Mouse (Mus musculus): ENCODE measurements around the gene Crip1.

The Crip1 gene

DNA sequence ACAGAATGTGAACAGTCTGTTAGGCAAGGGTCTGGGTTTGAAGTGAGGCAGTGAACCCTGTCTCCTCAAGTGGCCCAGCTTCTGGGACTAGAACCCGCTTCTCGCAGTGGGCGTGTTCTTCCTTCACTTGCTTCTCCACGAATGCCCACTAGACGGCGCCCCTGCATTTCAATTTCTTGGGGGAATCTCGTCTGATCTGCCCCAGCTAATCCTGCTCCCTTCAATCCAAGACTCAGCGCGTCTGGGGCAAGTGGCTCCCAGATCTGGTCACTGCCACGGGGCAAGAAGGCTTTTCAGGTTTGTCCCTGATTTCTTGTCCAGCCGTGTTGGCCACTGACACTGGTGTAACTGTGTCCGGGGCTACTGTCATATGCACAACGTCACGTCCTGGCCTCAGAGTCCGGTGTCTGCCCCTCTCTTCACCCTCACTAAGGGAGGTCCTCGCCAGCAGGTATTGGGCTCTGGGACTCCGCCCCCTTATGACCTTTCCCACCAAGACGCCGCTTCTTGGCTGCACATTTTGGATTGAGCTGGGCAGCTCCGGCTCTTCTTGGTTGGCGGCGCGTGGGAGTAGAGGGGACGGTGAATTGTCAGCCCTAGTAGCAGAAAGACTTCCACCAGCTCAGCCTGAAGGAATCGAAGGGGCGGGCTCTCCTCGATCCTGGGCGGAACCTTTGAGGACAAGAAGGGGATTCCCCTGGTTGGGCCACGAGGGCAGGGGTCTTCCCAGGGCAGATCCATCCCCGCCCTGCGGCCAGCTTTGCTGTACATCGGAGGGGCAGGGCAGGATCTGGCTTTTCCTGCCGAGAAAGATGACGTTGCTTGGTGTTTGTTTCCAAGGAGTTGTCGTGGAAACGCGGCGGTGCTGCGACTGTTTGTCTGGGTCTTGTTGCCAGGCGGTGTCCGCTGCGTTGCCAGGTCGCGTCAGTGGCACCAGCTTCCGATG is at the start of gene Crip1:
TSS of gene Crip1 (plus strand) at position 205 of the 946 bp plus-strand sequence.
- DNase-seq = peak; percentile 77 to 91

DNA sequence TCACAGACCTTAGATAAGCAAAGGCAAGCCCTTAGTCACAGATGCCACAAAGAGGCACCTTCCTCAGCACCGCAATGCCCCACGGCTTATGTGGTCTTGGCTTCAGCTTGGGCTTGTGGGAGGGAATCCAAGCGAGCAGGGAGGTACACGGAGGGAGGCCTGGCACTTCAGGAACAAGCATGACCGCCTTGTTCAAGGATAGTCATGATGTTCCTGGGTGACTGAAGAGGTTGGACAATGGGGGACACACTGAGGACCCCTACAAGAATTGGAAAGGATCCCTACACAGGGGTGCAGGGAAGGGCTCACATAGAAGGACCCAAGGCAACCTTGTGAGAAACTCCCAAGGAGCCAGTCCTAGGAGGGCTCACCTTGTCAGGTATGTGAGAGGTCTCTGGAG is 49.1 kb upstream of the Crip1 start:
- DNase-seq = no peak

DNA sequence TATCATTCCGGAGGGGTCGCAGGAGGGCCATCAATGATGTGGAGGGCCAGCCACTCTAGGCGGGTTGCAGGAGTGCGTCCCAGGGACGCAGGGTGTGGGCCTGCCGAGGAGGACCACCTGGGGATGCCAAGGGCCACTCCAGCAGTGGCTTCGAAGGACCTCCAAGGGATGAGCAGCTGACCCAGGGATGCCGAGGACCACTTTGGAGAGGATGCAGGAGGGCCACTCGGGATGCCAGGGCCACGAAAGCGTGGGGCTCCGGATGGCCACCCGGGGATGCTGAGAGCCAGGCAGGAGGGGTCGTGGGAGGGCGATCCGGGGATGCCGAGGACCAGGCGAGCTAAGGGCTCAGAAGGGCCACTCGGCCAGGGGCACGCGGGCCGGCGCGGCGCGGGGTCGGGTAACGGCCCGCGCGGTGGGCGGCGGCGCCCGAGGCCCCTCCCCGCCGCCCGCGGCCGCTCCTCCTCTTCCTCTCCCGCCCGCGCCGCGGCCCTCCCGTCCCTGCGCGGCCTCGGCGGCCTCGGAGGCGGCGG is 48.3 kb upstream of the Crip1 start, which contains the start of gene Mta1:
TSS of gene Mta1 (plus strand) at position 530 of the 533 bp plus-strand sequence.
- DNase-seq = peak; percentile 45 to 81

DNA sequence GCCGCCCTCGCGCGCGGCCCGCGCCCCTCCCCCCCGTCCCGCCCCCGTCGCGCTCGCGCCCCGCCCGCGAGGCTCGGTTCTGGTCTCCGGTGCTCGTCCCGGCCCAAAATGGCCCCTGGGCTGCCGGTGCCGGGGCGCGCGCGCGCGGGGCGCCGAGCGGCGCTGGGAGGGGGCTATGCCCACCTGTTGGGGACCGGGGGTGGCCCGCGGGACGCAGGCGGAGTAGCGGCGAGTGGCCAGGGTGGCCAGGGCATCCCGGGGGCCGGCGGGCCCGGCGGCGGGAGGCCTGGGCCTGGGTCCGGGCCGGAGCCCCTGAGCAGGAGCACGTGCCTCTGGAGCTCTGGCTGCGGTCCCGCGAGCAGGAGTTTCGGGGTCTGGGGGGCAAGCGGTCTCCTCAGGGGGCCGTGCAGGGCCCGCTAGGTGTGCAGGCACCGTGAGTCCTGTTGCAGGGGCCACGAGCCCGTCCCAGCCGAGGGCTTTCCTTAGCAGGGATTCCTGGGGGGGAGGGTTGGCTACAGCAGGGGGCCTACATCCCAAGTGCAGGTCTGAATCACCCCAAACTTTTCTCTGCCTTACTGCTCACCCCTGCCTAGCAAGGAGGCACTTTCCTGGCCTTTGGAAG is 47.5 kb upstream of the Crip1 start:
- peak in 1 of 2 experiments; percentile 57 for DNase-seq

DNA sequence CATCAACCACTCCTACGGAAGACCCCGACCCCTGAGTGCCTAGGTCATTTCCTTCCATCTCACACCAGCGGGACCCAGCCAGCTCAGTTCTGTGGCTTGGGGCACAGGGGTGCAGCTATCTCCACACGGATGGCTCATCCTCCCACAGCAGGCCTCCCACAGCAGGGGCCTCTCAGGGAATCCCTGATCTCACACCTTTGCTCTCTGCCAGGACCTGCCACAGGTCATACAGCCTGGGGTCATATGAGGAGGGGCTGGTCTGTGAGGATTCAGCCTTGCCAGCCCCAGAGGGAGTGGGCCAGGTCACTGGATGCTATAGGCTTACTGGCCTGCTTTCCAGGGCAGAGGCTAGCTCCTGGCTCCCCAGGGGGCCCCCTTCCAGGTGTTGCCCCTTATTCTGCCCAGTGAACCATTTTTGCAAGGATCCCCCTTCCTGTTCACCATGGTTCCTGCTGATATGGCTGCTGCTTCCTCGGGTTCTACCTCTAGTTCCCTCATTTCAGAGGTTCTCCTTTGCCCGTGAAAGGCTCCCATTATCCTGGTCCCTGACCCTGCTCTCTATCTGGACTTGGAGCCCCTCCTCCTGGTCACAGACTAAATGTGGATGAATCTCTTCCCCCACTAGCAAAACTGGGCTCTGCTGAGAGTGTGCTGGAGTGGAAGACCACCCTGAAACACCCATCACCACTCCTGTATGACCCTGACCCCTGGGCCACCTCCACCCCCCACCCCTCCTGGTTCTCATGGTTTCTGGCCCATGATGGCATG is 46.5 kb upstream of the Crip1 start:
- DNase-seq = no peak

DNA sequence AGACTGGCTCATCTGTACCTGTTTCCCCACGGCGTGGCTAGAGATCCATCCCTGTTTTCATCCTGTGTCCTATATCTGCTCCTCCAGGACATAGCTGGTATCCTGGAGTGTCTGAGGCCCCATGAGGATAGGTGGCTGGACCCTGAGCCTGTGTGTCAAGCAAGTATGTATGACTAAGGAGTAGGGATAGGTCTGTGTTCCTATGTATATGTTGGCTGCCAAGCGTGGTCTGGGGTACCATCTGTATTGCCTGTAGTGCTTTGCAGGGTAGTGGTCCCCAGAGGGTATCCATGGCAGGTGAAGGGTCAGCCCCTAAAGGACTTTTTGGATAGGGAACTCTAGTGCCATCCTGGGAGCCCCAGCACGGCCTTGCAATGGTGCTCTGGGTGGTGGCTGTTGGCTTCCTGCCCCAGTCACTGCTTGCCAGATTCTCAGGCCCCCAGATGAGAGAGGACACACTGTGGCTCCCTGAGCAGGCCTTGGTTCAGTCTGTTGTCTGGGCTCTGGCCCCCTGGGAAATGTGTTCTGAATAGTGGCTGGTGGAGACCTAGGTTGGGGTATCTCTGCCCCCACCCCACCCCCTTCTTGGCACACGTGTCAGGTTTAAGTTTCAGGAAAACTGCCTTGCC is 45.6 kb upstream of the Crip1 start:
- DNase-seq = peak; percentile 27 to 61

DNA sequence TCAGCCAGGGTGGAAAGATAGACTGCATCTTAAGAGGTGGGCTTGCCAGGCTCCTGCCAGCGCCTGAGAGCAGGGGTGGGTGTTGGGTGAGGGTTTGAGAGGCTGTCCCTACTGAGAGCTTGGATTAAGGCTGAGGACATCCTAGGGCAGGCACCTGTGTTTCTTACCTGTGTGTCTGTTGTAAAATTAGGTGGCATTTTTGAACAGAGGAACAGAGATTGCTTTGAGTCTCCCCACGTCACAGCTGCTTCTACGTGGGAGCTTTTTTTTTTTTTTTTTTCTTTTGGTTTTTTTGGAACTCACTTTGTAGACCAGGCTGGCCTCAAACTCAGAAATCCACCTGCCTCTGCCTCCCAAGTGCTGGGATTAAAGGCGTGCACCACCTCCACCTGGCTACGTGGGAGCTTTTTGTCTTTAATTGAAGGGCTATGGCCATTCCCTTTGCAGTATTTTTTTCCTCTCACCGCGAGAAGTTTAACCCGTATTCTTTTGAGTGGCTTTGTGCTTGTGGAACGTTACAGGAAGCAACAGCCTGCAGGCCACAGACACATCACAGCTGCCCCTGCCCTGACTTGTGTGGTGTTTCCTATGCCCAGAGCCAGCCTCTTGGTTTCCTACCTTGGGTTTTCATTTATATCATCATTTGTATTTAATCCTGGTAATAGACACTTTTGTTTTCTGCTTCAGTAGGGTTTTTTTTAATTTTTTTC is 44.7 kb upstream of the Crip1 start:
- DNase-seq = no peak

DNA sequence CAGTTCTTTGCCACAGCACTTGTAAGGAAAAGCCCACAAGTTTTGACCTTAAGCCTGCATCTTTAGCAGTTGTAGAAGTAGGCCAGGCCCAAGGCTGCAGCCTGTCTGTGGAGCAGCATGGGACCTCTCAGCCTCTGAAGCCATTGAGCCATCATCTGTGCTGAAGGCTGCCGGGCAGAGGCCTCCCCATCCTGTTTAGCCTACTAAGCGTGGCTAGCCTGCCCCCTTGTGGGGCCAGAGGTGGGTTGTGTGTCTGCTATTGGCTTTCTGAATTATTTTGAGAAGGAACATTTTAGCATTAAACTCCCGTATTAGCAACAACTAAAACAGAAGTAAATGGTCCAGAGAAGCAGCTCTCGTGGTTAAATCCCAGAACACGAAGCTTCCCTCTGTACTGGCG is 43.7 kb upstream of the Crip1 start:
- DNase-seq = peak; percentile 56 to 83

DNA sequence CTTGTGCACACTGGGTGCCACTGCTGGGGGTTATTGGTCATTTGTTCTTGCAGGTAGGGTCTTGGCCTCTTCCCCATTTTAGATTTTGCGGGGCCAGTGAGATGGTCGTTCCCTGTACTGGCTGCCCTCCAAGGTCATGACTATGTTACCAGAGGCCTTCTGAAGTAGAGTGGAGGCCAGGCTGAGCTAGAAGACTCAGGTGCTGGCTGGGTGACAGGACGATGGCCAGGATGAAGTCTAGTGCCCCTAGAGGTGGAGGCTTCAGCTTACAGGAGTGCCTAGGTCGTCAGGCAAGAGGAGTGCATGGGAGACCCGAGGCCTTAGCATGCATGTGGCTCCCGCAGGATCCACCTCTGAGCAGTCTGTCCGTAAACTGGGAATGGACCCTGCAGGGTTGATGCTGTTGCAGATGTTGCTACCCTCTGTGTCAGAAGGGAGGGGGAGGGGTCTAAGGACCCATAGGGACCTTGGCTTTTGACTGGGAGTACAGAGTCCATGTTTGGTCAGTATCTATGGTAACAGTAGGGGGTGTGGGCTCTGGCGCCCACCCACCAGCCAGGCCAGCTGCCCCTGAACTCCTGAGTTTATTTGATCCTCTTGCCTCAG is 42.2 kb upstream of the Crip1 start:
- DNase-seq = peak; percentile 29 to 58

DNA sequence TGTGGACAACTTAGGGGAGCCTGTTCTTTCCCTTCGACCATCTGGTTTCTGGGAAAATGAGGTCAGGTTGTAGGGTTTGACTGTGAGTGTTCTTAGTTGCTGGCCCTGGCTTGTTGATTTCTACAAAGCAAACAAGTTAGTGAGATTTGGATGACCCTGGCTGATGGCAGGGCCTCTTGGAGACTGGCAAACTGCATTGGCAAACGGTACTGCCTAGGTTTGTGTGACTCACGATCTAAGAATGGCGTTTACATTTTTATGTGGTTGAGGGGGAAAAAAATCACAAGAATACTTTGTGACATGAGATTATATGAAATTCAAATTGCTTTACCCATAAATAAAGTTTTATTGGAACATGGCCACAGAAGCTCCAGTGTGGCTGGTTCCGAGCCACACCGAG is 39.7 kb upstream of the Crip1 start:
- no peak for DNase-seq

DNA sequence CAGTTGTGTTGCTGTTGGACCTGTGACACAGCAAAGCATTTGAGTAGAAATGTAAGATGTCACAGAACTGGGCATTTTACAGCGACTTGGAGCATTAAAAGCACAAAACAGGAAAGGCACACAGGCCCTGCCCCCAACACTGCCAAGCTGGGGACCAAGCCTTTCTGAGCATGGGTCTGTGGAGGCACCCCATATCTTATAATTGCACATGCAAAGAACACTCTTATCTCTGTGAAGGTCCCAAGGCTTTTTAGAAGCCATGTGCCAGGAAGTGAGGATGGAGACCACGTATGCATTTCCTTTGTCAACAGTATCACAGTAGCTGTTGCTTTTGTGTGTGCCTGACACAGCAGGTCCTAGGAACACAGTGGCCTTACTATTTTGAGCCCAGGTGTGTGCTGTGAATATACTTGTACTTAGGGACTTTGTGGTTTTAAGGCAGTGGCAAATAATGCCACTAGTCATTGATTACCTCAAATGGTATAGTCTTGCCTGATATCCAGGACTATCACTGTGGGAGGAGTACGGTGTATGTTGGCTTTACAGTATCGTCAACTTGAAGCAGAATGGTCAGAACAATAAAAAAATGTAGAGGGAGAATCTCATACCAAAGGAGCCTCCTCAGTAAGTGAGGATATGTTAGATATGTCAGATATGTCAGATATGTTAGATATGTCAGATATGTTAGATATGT is 38.5 kb upstream of the Crip1 start:
- no peak for DNase-seq

DNA sequence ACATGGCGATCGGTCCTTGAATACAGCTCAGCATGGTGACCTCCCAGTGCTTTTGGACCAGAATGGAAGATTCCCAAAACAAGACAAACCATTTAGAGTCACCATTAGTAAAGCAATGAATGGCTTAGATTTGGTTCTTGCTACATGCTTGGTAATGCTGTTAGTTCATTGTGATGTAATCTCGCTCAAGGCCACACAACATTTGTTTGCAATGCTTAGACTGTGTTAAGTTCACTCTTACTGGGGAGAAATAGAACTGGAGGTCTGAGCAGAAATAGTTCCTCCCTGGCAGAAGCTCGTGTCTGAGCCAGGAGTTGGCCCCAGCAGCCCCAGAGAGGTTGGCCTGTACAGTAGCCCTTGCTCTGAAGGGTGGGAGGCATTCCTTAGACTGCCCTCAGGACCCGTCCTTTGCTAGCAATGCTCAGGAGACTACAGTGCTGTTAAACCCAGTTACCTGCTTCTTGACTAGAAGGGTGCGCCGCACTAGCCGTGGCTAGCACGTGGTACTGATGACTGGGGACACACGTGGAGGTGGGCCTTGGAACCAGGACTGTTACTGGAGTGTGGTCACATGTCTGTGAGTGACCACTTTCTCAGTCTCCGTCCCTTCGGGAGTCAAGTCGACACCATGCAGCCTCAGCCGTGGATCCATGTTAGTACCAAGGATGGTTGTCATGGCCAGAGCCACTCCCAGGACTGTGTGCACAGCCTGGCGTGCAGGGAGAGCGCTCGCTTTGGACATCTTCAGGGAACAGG is 37.4 kb upstream of the Crip1 start:
- no peak for DNase-seq

DNA sequence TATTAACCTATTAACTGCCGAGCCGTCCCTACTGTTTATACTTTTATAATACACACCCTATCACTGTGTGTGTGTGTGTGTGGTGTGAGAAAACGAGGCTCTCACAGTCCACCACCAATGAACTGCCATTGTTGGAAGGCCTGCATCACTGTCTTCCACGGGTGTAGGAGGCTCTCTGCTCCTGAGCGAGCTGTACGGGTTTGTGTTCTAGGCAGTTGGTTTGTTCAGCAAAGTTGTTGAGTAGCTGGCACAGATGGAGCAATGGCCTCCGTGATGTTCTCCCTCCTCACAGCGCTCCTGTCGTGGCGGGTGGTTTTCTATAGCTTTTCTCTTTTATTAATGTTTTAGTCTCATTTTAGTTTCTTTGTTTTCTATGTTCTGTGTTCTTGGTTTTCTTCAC is 36.3 kb upstream of the Crip1 start:
- DNase-seq = no peak

DNA sequence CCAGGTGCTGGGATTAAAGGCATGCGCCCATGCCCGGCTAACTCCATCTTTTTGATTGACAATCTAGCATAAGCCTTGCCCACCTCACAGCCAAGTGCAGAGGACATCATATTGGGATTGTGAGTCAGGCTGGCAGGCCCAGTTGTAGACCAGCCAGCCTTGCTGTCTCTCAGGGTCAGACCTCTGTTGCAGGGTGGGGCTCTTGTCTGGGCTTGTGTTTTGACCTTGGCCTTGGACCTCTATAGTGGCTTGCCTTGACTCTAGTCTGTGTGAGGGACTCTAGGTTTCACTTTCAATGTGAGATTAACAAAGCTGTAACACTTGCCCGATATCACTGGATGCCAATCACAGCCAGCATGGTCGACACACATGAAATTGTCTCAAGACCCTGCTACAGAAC is 32.0 kb upstream of the Crip1 start:
- no peak for DNase-seq

DNA sequence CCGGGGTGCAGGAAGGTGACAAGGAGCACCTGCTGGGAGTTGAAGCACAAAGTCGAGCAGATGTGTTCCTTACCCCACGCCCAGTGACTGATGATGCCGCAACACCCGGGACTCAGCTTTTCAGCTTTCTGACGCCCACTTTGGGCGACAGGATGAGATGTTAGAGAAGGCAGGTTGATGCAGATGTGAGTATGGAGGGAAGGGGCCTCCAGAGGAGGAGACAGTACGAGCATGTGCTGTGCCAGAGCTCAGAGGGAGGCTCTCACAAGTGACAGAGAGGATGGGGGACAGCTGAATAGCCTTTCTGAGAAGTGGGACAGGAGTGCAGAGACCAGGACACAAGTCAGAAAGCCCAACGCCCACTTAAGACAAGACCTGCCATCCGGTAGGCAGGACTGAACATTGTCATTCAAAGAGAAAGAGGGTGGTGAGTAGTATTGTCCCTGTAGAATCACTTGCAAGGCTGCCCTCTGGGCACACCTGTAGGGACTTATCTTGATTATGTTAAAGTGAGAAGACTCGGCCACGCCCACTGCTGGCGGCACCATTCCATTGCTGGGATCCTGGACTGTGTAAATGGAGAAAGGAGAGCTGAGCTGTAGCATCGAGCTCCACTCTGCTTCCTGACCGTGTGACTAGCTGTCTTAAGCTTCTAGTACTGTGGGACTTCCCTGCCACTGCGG is 31.1 kb upstream of the Crip1 start:
- DNase-seq = no peak

DNA sequence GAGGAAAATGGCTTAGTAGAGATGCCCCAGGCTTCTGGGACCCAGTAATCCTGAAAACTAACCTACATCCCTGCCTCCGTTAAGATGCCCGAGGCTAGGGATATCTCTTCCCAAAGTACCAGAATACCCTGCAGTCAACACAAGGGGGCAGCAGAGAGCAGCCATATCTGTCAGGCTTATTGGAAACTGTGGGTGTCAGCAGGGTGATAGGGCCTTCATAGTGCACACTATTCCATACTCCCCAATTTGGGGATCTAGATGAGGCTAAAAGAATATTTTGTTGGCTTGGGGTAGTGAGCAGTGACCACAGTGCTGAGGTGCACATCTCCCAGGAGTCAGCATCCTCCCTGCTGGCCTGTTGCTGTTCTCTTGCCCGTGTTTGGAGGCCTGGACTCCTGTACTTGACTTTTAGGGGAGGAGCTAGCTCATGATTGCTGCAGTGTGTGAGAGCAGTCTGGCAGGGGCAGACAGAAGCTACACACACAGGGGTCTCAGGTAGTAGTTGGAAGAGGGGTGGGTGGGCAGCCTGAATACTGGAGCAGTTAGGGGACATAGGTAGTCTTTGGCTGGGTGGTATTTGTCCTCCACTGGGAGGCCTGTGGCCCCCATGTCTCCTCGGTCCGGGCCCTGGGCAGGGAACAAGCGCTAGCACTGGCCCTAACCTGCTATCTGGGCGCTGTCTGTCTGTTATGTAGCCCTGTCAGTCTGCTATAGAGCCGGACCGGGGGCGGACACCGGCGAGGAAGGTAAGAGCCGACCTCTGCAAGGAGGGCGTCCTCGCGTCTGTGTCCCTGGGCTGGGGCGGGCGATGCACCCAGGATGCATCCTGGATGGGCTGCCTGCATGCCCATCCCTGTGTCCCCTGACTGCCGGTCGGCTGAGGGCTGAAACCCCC is 26.4 kb upstream of the Crip1 start:
- DNase-seq = peak; percentile 79 to 92

DNA sequence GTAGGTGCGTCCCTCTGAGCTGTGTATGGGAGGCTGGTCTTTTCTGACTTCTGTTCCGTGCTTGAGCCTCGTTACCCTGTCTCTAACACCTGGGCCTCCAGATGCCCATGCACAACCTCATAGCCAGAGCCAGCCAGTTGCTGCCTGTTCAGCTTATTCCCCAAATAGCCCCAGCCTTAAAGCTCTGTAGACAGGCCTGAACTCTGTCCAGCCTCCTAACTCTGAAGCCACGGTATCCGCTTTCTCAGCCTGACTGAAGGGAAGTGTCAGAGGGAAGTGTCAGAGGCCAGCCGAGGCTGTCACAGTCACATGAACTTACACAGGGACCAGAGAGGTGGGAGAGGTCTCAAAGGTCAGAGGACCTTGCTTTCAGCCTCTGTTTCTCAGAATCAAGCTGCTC is 21.4 kb upstream of the Crip1 start:
- DNase-seq = no peak

DNA sequence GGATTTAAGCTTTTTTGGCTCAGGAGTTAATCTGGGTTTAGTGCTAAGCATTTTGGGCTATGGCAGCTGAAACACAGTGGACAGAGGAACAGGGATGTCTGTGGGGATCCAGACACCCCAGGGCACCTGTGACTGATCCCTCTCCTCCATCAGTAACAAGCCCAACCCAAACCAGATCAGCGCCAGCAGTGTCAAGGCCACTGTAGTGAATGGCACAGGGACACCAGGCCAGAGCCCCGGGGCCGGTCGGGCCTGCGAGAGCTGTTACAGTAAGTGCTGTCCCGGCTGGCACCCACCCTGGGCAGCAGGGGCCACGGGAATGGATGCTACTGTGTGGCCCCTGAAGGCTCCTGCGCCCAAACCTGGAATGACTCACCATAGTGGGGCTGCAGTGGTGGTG is 15.4 kb upstream of the Crip1 start:
- DNase-seq = no peak
